Mouse (Mus musculus) c-Kit-positive CD71-positive TER-119-positive erythroid progenitor cells, embryonic 14.5 days (primary cell): Measurements from ENCODE around the gene Tubgcp4.
"Not testable (repeated sequence)": the region's sequence is repeated elsewhere in the genome, so short reads cannot be mapped to it uniquely, and the experiment has no call there.

Experiments
- DNase-seq: peaks from one replicate; pipeline ENCODE4 v3.0.0-alpha.2; 2013; ENCODE audit warnings: low spot score

Gene Tubgcp4

GRCm38 (mm10) chr2:121170481-121170971 is at the start of gene Tubgcp4:
Gene Tubgcp4 (plus strand): TSS chr2:121170654.
- DNase-seq = peak; percentile 52

- not testable (repeated sequence) for DNase-seq
These were observed 44.2 kb upstream of the Tubgcp4 start for GRCm38 (mm10) chr2:121126302-121126701.

- no peak for DNase-seq
These were observed 42.9 kb upstream of the Tubgcp4 start for GRCm38 (mm10) chr2:121127536-121127935.

GRCm38 (mm10) chr2:121128865-121129620 is 41.4 kb upstream of the Tubgcp4 start:
- DNase-seq = no peak

GRCm38 (mm10) chr2:121132822-121133221 is 37.6 kb upstream of the Tubgcp4 start:
- DNase-seq = no peak

GRCm38 (mm10) chr2:121137371-121137770 is 33.1 kb upstream of the Tubgcp4 start:
- DNase-seq = no peak

GRCm38 (mm10) chr2:121139266-121140017 is 31.0 kb upstream of the Tubgcp4 start:
- DNase-seq = no peak

- DNase-seq = peak; percentile 88
These were observed 30.2 kb upstream of the Tubgcp4 start, which contains the start of the genes Adal and Lcmt2 for GRCm38 (mm10) chr2:121140018-121140882. Gene Adal (plus strand): TSS chr2:121140428. Gene Lcmt2 (minus strand): TSS chr2:121140653.

GRCm38 (mm10) chr2:121141216-121142035 is 29.0 kb upstream of the Tubgcp4 start:
- DNase-seq = peak; percentile 34

- no peak for DNase-seq
These were observed 28.0 kb upstream of the Tubgcp4 start for GRCm38 (mm10) chr2:121142415-121142814.

GRCm38 (mm10) chr2:121149679-121150078 is 20.8 kb upstream of the Tubgcp4 start:
- no peak for DNase-seq

- DNase-seq = no peak
These were observed 17.4 kb upstream of the Tubgcp4 start for GRCm38 (mm10) chr2:121153100-121153499.

GRCm38 (mm10) chr2:121169173-121169572 is 1.3 kb upstream of the Tubgcp4 start:
- DNase-seq = no peak

- peak; percentile 24 for DNase-seq
These were observed 552 bp upstream of the Tubgcp4 start for GRCm38 (mm10) chr2:121169902-121170301.

GRCm38 (mm10) chr2:121170980-121171742 is 707 bp downstream of the Tubgcp4 start, which contains the start of gene Zscan29:
Gene Zscan29 (minus strand): TSS chr2:121171125.
- DNase-seq = peak; percentile 85

GRCm38 (mm10) chr2:121178828-121179479 is 8.5 kb downstream of the Tubgcp4 start:
- DNase-seq = no peak

- no peak for DNase-seq
These were observed 13.0 kb downstream of the Tubgcp4 start for GRCm38 (mm10) chr2:121183431-121183830.

GRCm38 (mm10) chr2:121184142-121184541 is 13.7 kb downstream of the Tubgcp4 start:
- DNase-seq = no peak

GRCm38 (mm10) chr2:121188530-121188929 is 18.1 kb downstream of the Tubgcp4 start:
- no peak for DNase-seq

- DNase-seq = no peak
These were observed 25.0 kb downstream of the Tubgcp4 start for GRCm38 (mm10) chr2:121195466-121195865.
